ENCODE assay signal across 8 mouse cellular contexts in the genomic region with DNA sequence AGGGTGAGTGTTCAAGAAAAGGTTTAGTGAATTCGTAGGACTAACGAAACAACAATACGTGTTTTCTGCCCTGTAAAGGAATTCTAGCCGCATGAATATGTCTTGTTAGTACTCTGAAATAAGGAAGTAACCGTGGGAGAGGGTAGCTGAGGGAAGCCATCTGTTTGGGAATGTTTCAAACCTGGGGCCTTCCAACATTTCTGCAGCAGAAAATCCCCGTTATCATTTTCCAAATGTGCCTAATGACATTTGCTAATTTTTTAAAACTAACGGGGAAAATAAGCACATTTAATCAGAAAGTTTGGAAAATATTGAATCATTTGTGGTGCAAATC. TPM values are rescaled to one million over a fixed set of nuclear protein-coding genes. Genes with fewer than 3 reads are reported as not detected.
DNase-seq lines count a peak whose midpoint lies in the region; ATAC-seq and TF ChIP-seq lines count a peak whose summit lies in the region.

No protein-coding gene starts in this region.

- peaks cover 5% of the 10 kb centered on the region for H3K4me1 ChIP-seq in thymus, adult 2 months (replicated peaks; ENCODE audit: control insufficient read depth, insufficient read depth, low read length)
- peaks cover 11% of the 10 kb centered on the region for H3K4me1 ChIP-seq in liver, embryonic 12.5 days
- no peaks in the 10 kb centered on the region; the same call in 1 of the 2 replicates for H3K4me1 ChIP-seq in stomach, postnatal 0 days (replicated peaks; ENCODE audit: control insufficient read depth, insufficient read depth)

- TF ChIP-seq CTCF in thymus, adult 2 months (IDR thresholded peaks at IDR 0.05; ENCODE audit: borderline replicate concordance, control insufficient read depth, extremely low read depth, insufficient read depth, low read length, poor library complexity), result no peak
- no peak for TF ChIP-seq CTCF in stomach, postnatal 0 days (IDR thresholded peaks at IDR 0.05; ENCODE audit: low read depth)

- H3K27me3 ChIP-seq in thymus, adult 2 months (ENCODE audit: control insufficient read depth, insufficient read depth, low read length), result no peaks in the 10 kb centered on the region
- no peaks in the 10 kb centered on the region for H3K27me3 ChIP-seq in liver, embryonic 12.5 days (replicated peaks)
- H3K27me3 ChIP-seq in stomach, postnatal 0 days (ENCODE audit: control insufficient read depth, insufficient read depth, low read length), result no peaks in the 10 kb centered on the region

- H3K4me3 ChIP-seq in thymus, adult 2 months (ENCODE audit: control insufficient read depth, insufficient read depth, low read length), result peak overlapping the region; percentile 47; the same call in 1 of the 2 replicates
- peak overlapping the region; percentile 71 for H3K4me3 ChIP-seq in liver, embryonic 12.5 days
- peak overlapping the region; percentile 63 for H3K4me3 ChIP-seq in stomach, postnatal 0 days (ENCODE audit: low read depth, low read length)

- no peak for TF ChIP-seq POLR2A in thymus, adult 2 months (IDR thresholded peaks at IDR 0.05; ENCODE audit: control insufficient read depth, extremely low read depth, insufficient read depth, low read length, poor library complexity)

- TF ChIP-seq EP300 in stomach, postnatal 0 days (optimal IDR thresholded peaks at IDR 0.05), result peak; percentile 41

- no peak for DNase-seq in frontal cortex, postnatal 25 days (ENCODE audit: low spot score in 2 of 2)
- DNase-seq in thymus, adult 2 months, result no peak
- DNase-seq in thymus, postnatal 10 days (ENCODE audit: low spot score in 2 of 2), result no peak
- DNase-seq in stomach, postnatal 0 days (ENCODE audit: low spot score), result no peak
- DNase-seq in urinary bladder, postnatal 14 days (ENCODE audit: low spot score), result no peak
- no peak for DNase-seq in adrenal gland, postnatal 10 days

- 1% methylated on average over 7 of the region's 7 CpGs for WGBS in thymus, adult 2 months
- WGBS in liver, embryonic 12.5 days (ENCODE audit: insufficient replicate concordance), result 1% methylated on average over 7 of the region's 7 CpGs
- under 1% methylated on average over 7 of the region's 7 CpGs for WGBS in stomach, postnatal 0 days

- ATAC-seq in frontal cortex, adult (ENCODE audit: low TSS enrichment), result peak; percentile 84
- peak; percentile 76 for ATAC-seq in liver, embryonic 12.5 days
- peak; percentile 82 for ATAC-seq in stomach, postnatal 0 days (ENCODE audit: low FRiP score, low TSS enrichment)

- no peak overlapping the region for H3K27ac ChIP-seq in thymus, adult 2 months (ENCODE audit: control insufficient read depth, insufficient read depth, low read length)
- H3K27ac ChIP-seq in liver, embryonic 12.5 days, result peak overlapping the region; percentile 81
- H3K27ac ChIP-seq in stomach, postnatal 0 days (replicated peaks), result peak overlapping the region; percentile 85

- no peaks in the 10 kb centered on the region for H3K9me3 ChIP-seq in liver, embryonic 12.5 days (replicated peaks)
- H3K9me3 ChIP-seq in stomach, postnatal 0 days (ENCODE audit: control insufficient read depth, low read length), result no peaks in the 10 kb centered on the region

- peak overlapping the region; percentile 67 for H3K4me2 ChIP-seq in liver, embryonic 12.5 days
- H3K4me2 ChIP-seq in stomach, postnatal 0 days (replicated peaks; ENCODE audit: low read depth), result peak overlapping the region; percentile 57

- no peaks in the 10 kb centered on the region for H3K36me3 ChIP-seq in thymus, adult 2 months (ENCODE audit: control insufficient read depth, insufficient read depth, low read length)
- 0 out of 2 replicates have a peak, but pooled peaks cover 6% of the 10 kb centered on the region for H3K36me3 ChIP-seq in liver, embryonic 12.5 days
- no peaks in the 10 kb centered on the region for H3K36me3 ChIP-seq in stomach, postnatal 0 days (ENCODE audit: control insufficient read depth, insufficient read depth, low read length)

- H3K9ac ChIP-seq in liver, embryonic 12.5 days, result peak overlapping the region; percentile 76
- peak overlapping the region; percentile 65 for H3K9ac ChIP-seq in stomach, postnatal 0 days (ENCODE audit: low read length)

RNA-seq across cellular contexts. Expression of a gene that starts 0.3 kb away (rescaled TPM):
- 22.5 and 30.0 TPM in 2 replicates for polyA plus RNA-seq in thymus, adult 2 months (2012; rRNA removed)
- 48.9 and 51.9 TPM in 2 replicates for polyA plus RNA-seq in liver, embryonic 12.5 days (2016; fragmentation: Nextera tagmentation; extraction: Ambion mirVana)
- polyA plus RNA-seq in stomach, postnatal 0 days (2015; fragmentation: Nextera tagmentation; extraction: Ambion mirVana), result 112 and 113 TPM in 2 replicates
- 10 to 100 TPM; 38.2 to 45.3 TPM for total RNA-seq in adrenal gland, postnatal 10 days (2021)

RNA-seq across cellular contexts. Expression of a gene that starts 31.9 kb away (rescaled TPM):
- polyA plus RNA-seq in thymus, adult 2 months (2012; rRNA removed), result 0.23 and 0.30 TPM in 2 replicates
- polyA plus RNA-seq in liver, embryonic 12.5 days (2016; fragmentation: Nextera tagmentation; extraction: Ambion mirVana), result 1.5 and 1.9 TPM in 2 replicates
- 2.0 and 2.5 TPM in 2 replicates for polyA plus RNA-seq in stomach, postnatal 0 days (2015; fragmentation: Nextera tagmentation; extraction: Ambion mirVana)
- 1 to 10 TPM; 1.2 to 2.2 TPM for total RNA-seq in adrenal gland, postnatal 10 days (2021)
